Mouse (Mus musculus) bone marrow macrophage, adult 2 months (primary cell): ENCODE data around the gene Ccdc82.

ENCODE experiments used
- CTCF ChIP-seq: IDR thresholded peaks from 2 replicates; pipeline ENCODE4 v1.5.1; 2012; ENCODE audit warnings: low read depth, mild to moderate bottlenecking, low read length, moderate library complexity
- POLR2A ChIP-seq: IDR thresholded peaks from 2 replicates; pipeline ENCODE4 v1.6.1; 2012; ENCODE audit warnings: mild to moderate bottlenecking, low read depth, low read length, borderline replicate concordance

DNA sequence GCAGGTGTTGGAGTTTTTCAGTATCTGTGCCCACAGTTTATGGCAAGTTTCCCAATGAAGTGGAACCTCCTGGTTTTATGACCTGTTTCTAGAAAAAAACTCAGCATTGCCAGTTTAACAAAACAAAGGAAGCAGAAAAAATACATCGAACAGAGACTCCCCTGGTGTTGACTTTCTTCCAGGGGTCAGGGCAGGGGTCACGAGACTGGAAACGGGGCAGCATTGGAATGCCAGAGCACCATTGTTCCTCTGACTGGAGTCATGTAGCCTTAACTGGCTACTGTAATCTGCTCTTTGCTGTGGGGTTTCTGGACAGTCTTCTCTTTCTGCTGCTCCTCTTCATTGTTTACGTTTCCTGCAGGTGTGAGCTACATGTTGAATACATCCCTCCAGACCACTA is 16.2 kb upstream of the Ccdc82 start:
- no peak for TF ChIP-seq POLR2A
- no peak for TF ChIP-seq CTCF
